Mouse (Mus musculus) CD4-positive naive resting alpha-beta T cell, adult 76 days (primary cell): Measurements from ENCODE around the gene Vmn1r87. TPM values are rescaled to one million over a fixed set of nuclear protein-coding genes. Genes with fewer than 3 reads are reported as not detected.

Source experiments
- total RNA-seq: library from RNA; stranded (reverse); gene quantifications from one replicate; pipeline ENCODE4 v1.2.4, GENCODE M21; 2023

Gene Vmn1r87
- total RNA-seq = not detected

GRCm38 (mm10) chr7:13140057-13140456 is at the start of gene Vmn1r87:
Vmn1r87 (minus strand) TSS chr7:13140157.

GRCm38 (mm10) chr7:13159268-13159667 is 19.3 kb upstream of the Vmn1r87 start, which contains the start of gene Vmn1r88:
Vmn1r88 (plus strand) TSS chr7:13159568.

GRCm38 (mm10) chr7:13119817-13120216 is 20.1 kb downstream of the Vmn1r87 start, which contains the start of gene Vmn1r86:
Vmn1r86 (minus strand) TSS chr7:13119917.

GRCm38 (mm10) chr7:13095073-13095472 is 44.9 kb downstream of the Vmn1r87 start, which contains the start of gene Vmn1r85:
Vmn1r85 (minus strand) TSS chr7:13095173.

Other genes with a start within 250 kb of the Vmn1r87 start
- 8.8 TPM for gene Zscan22, start 242.3 kb downstream of the Vmn1r87 start, total RNA-seq
- 2,676 TPM for gene Rps5, start 217.9 kb downstream of the Vmn1r87 start, total RNA-seq
- 1.3 TPM for gene Rnf225, start 212.7 kb downstream of the Vmn1r87 start, total RNA-seq
- 1.5 TPM for gene Zfp324, start 174.3 kb downstream of the Vmn1r87 start, total RNA-seq
- gene Zfp446, start 162.3 kb downstream of the Vmn1r87 start, total RNA-seq = 7.4 TPM
- gene Slc27a5, start 142.0 kb downstream of the Vmn1r87 start, total RNA-seq = 0.35 TPM
- gene Trim28, start 141.0 kb downstream of the Vmn1r87 start, total RNA-seq = 362 TPM
- gene Zbtb45, start 130.1 kb downstream of the Vmn1r87 start, total RNA-seq = 11.5 TPM
- 90.7 TPM for gene Chmp2a, start 105.3 kb downstream of the Vmn1r87 start, total RNA-seq
- gene Ube2m, start 101.9 kb downstream of the Vmn1r87 start, total RNA-seq = 77.5 TPM
- gene Mzf1, start 85.4 kb downstream of the Vmn1r87 start, total RNA-seq = 0.64 TPM
- gene Vmn1r85, start 45.0 kb downstream of the Vmn1r87 start, total RNA-seq = not detected
- gene Vmn1r86, start 20.2 kb downstream of the Vmn1r87 start, total RNA-seq = not detected
- 0.09 TPM for gene Vmn1r88, start 19.4 kb upstream of the Vmn1r87 start, total RNA-seq
- gene Vmn1r89, start 72.9 kb upstream of the Vmn1r87 start, total RNA-seq = not detected
- gene Lig1, start 137.1 kb upstream of the Vmn1r87 start, total RNA-seq = 19.4 TPM
- 6.4 TPM for gene Zswim9, start 138.6 kb upstream of the Vmn1r87 start, total RNA-seq
- gene Pla2g4c, start 184.5 kb upstream of the Vmn1r87 start, total RNA-seq = 0.18 TPM